Mouse (Mus musculus) ES-Bruce4 (cell line): Measurements from ENCODE around the gene Chac1. TPM values are rescaled to one million over a fixed set of nuclear protein-coding genes. Genes with fewer than 3 reads are reported as not detected.
A peak's percentile ranks its signal among the peaks of the same experiment; 100 is the strongest.

Experiments used
- H3K27ac ChIP-seq: 2 replicates; pipeline ENCODE4 v1.5.1; 2012; ENCODE audit warnings: low read length, inconsistent platforms; ENCODE audit not compliant: insufficient read depth
- H3K27me3 ChIP-seq: 2 replicates; pipeline ENCODE4 v1.6.1; 2012; ENCODE audit warnings: mild to moderate bottlenecking, low read length, inconsistent platforms; ENCODE audit not compliant: control insufficient read depth, poor library complexity, insufficient read depth, severe bottlenecking
- H3K36me3 ChIP-seq: 2 replicates; pipeline ENCODE4 v1.6.1; 2012; ENCODE audit warnings: inconsistent platforms, mild to moderate bottlenecking, low read length, moderate library complexity; ENCODE audit not compliant: control insufficient read depth, poor library complexity, insufficient read depth, severe bottlenecking
- H3K4me1 ChIP-seq: one replicate; pipeline ENCODE4 v1.8.1; 2011; ENCODE audit warnings: low read length; ENCODE audit not compliant: control insufficient read depth, insufficient read depth
- H3K4me3 ChIP-seq: 2 replicates; pipeline ENCODE4 v1.5.1; 2011; ENCODE audit warnings: low read depth, mild to moderate bottlenecking, low read length
- H3K9ac ChIP-seq: 2 replicates; pipeline ENCODE4 v1.6.1; 2012; ENCODE audit warnings: low read depth, mild to moderate bottlenecking, inconsistent platforms; ENCODE audit not compliant: poor library complexity, severe bottlenecking
- H3K9me3 ChIP-seq: replicated peaks from 2 replicates; pipeline ENCODE4 v1.6.1; 2012; ENCODE audit warnings: mild to moderate bottlenecking, low read length, inconsistent platforms; ENCODE audit not compliant: control insufficient read depth, poor library complexity, insufficient read depth, severe bottlenecking
- CTCF ChIP-seq: IDR thresholded peaks from one replicate; pipeline ENCODE4 v1.8.1; 2011; ENCODE audit warnings: low read depth, low read length
- EP300 ChIP-seq: IDR thresholded peaks from 2 replicates; pipeline ENCODE4 v1.6.1; 2011; ENCODE audit warnings: low read depth, low read length; ENCODE audit not compliant: insufficient read depth
- POLR2A ChIP-seq: IDR thresholded peaks from one replicate; pipeline ENCODE4 v1.8.1; 2011; ENCODE audit warnings: low read length; ENCODE audit not compliant: insufficient read depth
- polyA plus RNA-seq: library from polyadenylated mRNA; stranded (reverse); fragments of >200 nt; gene quantifications from 2 replicates; pipeline ENCODE4 v1.2.4, GENCODE M21; 2011; ENCODE audit warnings: low read depth; ENCODE audit not compliant: missing spikeins, insufficient read depth, insufficient read length

The Chac1 gene
- polyA plus RNA-seq, 1 experiment = 3.6 TPM

DNA sequence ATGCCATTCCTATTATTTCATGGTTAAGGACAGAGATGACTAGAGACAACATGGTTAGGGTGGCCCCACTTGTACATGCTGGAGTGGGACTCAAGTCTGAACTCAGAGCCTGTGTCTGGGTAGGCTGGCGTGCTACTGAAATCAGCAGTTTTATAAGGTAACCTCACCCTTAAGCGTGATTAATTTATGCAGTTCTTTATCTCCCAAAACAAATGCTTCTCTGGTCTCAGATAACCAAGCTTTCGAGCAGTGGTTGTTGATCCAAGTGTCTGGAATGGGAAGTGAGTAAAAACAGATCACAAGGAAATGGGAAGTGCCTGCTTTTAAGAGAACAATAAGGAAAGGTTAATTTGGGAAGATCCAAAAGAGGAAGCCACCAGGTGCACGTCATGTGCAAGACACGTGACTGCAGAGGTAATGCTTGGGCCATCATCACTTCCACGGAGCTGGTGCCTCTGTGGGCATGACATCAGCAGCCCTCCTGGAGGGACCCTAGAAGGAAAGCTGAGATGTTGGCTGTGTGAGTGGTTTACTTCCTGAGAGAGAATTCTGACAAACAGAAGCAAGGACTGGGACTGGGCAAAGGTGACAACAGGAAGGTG lies 6.4 kb upstream of the Chac1 start:
- Histone ChIP-seq H3K9me3 (no peaks in the 10 kb centered on the region), H3K9ac (no peak overlapping the region), H3K4me1 (peaks cover 1% of the 10 kb centered on the region), H3K36me3 (no peaks in the 10 kb centered on the region), H3K27me3 (no peaks in the 10 kb centered on the region; the same call in 1 of the 2 replicates), H3K4me3 (no peak overlapping the region), H3K27ac (no peak overlapping the region)
- TF ChIP-seq POLR2A (no peak), EP300 (no peak), CTCF (no peak)

- Histone ChIP-seq H3K9me3 (no peaks in the 10 kb centered on the region), H3K4me1 (no peaks in the 10 kb centered on the region), H3K27me3 (no peaks in the 10 kb centered on the region), H3K9ac (no peak overlapping the region), H3K27ac (no peak overlapping the region), H3K36me3 (peaks cover 7% of the 10 kb centered on the region; the same call in 1 of the 2 replicates), H3K4me3 (no peak overlapping the region)
- TF ChIP-seq CTCF = no peak
- TF ChIP-seq POLR2A = no peak
- TF ChIP-seq EP300 = no peak
Measured at GRCm38 (mm10) chr2:119353707-119354106, 2.7 kb downstream of the Chac1 start.

DNA sequence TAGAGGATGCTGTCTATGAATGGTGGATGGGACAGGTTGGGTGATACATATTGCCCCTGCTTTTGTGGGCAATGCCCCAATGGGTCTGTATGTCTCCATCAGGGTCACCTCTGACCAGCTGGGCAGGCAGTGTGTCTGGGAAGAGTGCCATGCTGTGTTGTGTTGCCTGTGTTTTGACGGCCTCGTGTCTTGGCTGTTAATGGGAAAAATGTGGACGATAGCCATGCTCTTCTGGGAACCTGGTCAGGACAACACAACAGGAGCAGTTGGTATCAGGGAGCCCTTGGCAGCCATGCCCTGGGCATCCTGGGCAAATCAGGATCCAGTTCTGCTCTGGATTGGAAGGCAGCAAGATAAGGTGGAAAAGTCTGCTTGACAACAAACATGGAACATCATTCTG lies 4.1 kb downstream of the Chac1 start:
- H3K27me3 ChIP-seq = no peaks in the 10 kb centered on the region
- H3K9me3 ChIP-seq = no peaks in the 10 kb centered on the region
- H3K27ac ChIP-seq = no peak overlapping the region
- TF ChIP-seq CTCF (no peak), EP300 (no peak), POLR2A (no peak)
- H3K4me1 ChIP-seq = no peaks in the 10 kb centered on the region
- peaks cover 7% of the 10 kb centered on the region; the same call in 1 of the 2 replicates for H3K36me3 ChIP-seq
- H3K9ac ChIP-seq = no peak overlapping the region
- H3K4me3 ChIP-seq = no peak overlapping the region

DNA sequence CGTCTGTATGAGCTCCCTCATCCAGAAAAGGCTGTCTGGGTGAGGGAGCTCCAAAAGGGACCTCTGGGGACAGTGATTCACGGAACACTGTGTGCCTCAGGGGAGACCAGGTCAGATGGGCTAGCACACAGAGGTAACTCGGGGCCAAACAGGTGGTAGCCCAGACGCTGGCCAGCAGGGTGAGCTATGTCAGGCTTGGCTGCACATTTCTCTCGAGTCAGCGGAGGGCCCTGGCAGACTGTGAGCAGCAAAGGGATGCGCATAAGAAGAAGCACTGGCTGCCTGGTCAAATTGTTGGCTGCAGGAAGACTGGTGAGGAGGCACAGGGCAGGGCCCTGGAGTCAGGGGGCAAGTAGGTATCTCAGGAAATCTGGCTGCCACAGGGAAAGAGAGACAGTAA lies 4.6 kb downstream of the Chac1 start:
- H3K36me3 ChIP-seq = peaks cover 7% of the 10 kb centered on the region; the same call in 1 of the 2 replicates
- no peaks in the 10 kb centered on the region for H3K4me1 ChIP-seq
- no peaks in the 10 kb centered on the region for H3K9me3 ChIP-seq
- no peak overlapping the region for H3K9ac ChIP-seq
- no peak for TF ChIP-seq EP300
- TF ChIP-seq CTCF = peak; percentile 30
- no peaks in the 10 kb centered on the region for H3K27me3 ChIP-seq
- H3K4me3 ChIP-seq = no peak overlapping the region
- H3K27ac ChIP-seq = no peak overlapping the region

DNA sequence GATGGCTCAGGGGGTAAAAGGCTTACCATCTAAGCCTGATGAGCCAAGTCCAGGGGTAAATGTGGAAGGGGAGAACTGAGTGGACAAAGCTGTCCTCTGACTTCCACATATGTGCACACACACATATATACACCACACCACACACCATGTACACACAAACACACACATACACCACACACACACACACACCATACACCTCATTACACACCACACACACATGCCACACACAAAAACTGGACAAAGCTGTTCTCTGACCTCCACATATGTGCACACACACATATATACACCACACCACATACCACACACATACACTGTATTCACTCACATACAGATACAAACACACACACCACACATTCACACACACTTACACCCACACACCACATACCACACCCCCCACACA lies 5.3 kb downstream of the Chac1 start:
- H3K27me3 ChIP-seq = no peaks in the 10 kb centered on the region
- TF ChIP-seq POLR2A (no peak), CTCF (no peak), EP300 (no peak)
- H3K9me3 ChIP-seq = no peaks in the 10 kb centered on the region
- no peak overlapping the region for H3K4me3 ChIP-seq
- H3K36me3 ChIP-seq = peaks cover 7% of the 10 kb centered on the region; the same call in 1 of the 2 replicates
- no peak overlapping the region for H3K27ac ChIP-seq
- H3K9ac ChIP-seq = no peak overlapping the region
- H3K4me1 ChIP-seq = no peaks in the 10 kb centered on the region

DNA sequence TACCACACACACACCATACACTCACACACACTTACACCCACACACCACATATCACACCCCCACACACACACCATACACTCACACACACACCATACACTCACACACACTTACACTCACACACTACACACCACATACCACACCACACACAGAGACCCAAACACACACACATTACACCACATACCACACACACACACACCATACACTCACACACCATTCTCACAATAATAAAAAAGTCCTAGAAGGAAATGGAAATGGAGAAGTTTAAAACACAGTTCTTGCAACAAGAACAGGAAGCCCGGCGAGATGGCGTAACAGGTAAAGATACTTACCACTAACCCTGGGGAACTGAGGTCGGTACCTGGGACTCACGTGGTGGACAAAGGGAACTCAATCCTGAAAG lies 5.8 kb downstream of the Chac1 start:
- Histone ChIP-seq H3K27me3 (no peaks in the 10 kb centered on the region), H3K27ac (no peak overlapping the region), H3K9me3 (no peaks in the 10 kb centered on the region), H3K9ac (no peak overlapping the region), H3K4me3 (no peak overlapping the region), H3K4me1 (no peaks in the 10 kb centered on the region), H3K36me3 (peaks cover 7% of the 10 kb centered on the region; the same call in 1 of the 2 replicates)
- TF ChIP-seq POLR2A = no peak
- TF ChIP-seq CTCF = no peak
- TF ChIP-seq EP300 = no peak
